Mouse (Mus musculus) kidney, postnatal 10 days (tissue): ENCODE data around the gene Cd47.
A peak's percentile ranks its signal among the peaks of the same experiment; 100 is the strongest.
"Not testable (repeated sequence)": the region's sequence is repeated elsewhere in the genome, so short reads cannot be mapped to it uniquely, and the experiment has no call there.

Experiments
- DNase-seq: peaks from one replicate; pipeline ENCODE4 v3.0.0; 2021; ENCODE audit warnings: mixed read lengths

Cd47 gene

GRCm38 (mm10) chr16:49790575-49791465 lies 9.5 kb upstream of the Cd47 start:
- no peak for DNase-seq

GRCm38 (mm10) chr16:49792446-49792878 lies 7.9 kb upstream of the Cd47 start:
- peak; percentile 64 for DNase-seq

GRCm38 (mm10) chr16:49793596-49793995 lies 6.7 kb upstream of the Cd47 start:
- DNase-seq, result no peak

GRCm38 (mm10) chr16:49796271-49796670 lies 4.1 kb upstream of the Cd47 start:
- DNase-seq, result no peak

GRCm38 (mm10) chr16:49796954-49797353 lies 3.4 kb upstream of the Cd47 start:
- DNase-seq, result no peak

- DNase-seq, result no peak
Observed at GRCm38 (mm10) chr16:49798790-49799189, 1.5 kb upstream of the Cd47 start.

GRCm38 (mm10) chr16:49800996-49801395 lies 663 bp downstream of the Cd47 start:
- DNase-seq, result no peak

- peak; percentile 22 for DNase-seq
Observed at GRCm38 (mm10) chr16:49801399-49801798, 1.1 kb downstream of the Cd47 start.

GRCm38 (mm10) chr16:49802993-49803392 lies 2.7 kb downstream of the Cd47 start:
- no peak for DNase-seq

GRCm38 (mm10) chr16:49803932-49804461 lies 3.7 kb downstream of the Cd47 start:
- peak; percentile 51 for DNase-seq

- DNase-seq, result no peak
Observed at GRCm38 (mm10) chr16:49806920-49807319, 6.6 kb downstream of the Cd47 start.

GRCm38 (mm10) chr16:49807419-49807841 lies 7.1 kb downstream of the Cd47 start:
- no peak for DNase-seq

- no peak for DNase-seq
Observed at GRCm38 (mm10) chr16:49807862-49808430, 7.6 kb downstream of the Cd47 start.

GRCm38 (mm10) chr16:49811897-49812296 lies 11.6 kb downstream of the Cd47 start:
- no peak for DNase-seq

GRCm38 (mm10) chr16:49812821-49813616 lies 12.7 kb downstream of the Cd47 start:
- DNase-seq, result no peak

GRCm38 (mm10) chr16:49814419-49814818 lies 14.1 kb downstream of the Cd47 start:
- DNase-seq, result peak; percentile 16

- DNase-seq, result no peak
Observed at GRCm38 (mm10) chr16:49816889-49817288, 16.6 kb downstream of the Cd47 start.

- DNase-seq, result no peak
Observed at GRCm38 (mm10) chr16:49818146-49818545, 17.8 kb downstream of the Cd47 start.

- DNase-seq, result no peak
Observed at GRCm38 (mm10) chr16:49818627-49819026, 18.3 kb downstream of the Cd47 start.

- DNase-seq, result no peak
Observed at GRCm38 (mm10) chr16:49819494-49819893, 19.2 kb downstream of the Cd47 start.

- DNase-seq, result not testable (repeated sequence)
Observed at GRCm38 (mm10) chr16:49830911-49831310, 30.6 kb downstream of the Cd47 start.

GRCm38 (mm10) chr16:49832339-49832738 lies 32.0 kb downstream of the Cd47 start:
- no peak for DNase-seq

- DNase-seq, result no peak
Observed at GRCm38 (mm10) chr16:49834130-49834693, 33.9 kb downstream of the Cd47 start.
